Mouse (Mus musculus) hindbrain, postnatal 0 days (tissue): ENCODE measurements around the gene Duox2. TPM values are rescaled to one million over a fixed set of nuclear protein-coding genes. Genes with fewer than 3 reads are reported as not detected.

Source experiments
- ATAC-seq: fragments of 200-750 bp; cut with Nextera tagmentation; 2 replicates; pipeline ENCODE4 v1.8.0; 2017; ENCODE audit warnings: mild to moderate bottlenecking, moderate TSS enrichment, moderate library complexity
- DNase-seq: peaks from one replicate; pipeline ENCODE4 v3.0.0-alpha.2; 2015; ENCODE audit warnings: low spot score
- H3K27ac ChIP-seq: fragments of 300-500 bp; sonication (generic); 2 replicates; pipeline ENCODE4 v1.5.1; 2014; ENCODE audit warnings: mild to moderate bottlenecking
- H3K27me3 ChIP-seq: fragments of 300-500 bp; sonication (generic); 2 replicates; pipeline ENCODE4 v1.6.1; 2014; ENCODE audit warnings: low read length, mixed read lengths; ENCODE audit not compliant: insufficient read depth
- H3K36me3 ChIP-seq: fragments of 300-500 bp; sonication (generic); 2 replicates; pipeline ENCODE4 v1.6.1; 2014; ENCODE audit warnings: low read length, mixed read lengths; ENCODE audit not compliant: insufficient read depth
- H3K4me1 ChIP-seq: fragments of 300-500 bp; sonication (generic); 2 replicates; pipeline ENCODE4 v1.6.1; 2014; ENCODE audit warnings: antibody characterized with exemption, low read length, mixed read lengths; ENCODE audit not compliant: insufficient read depth
- H3K4me2 ChIP-seq: fragments of 300-500 bp; sonication (generic); 2 replicates; pipeline ENCODE4 v1.6.1; 2014; ENCODE audit warnings: low read depth, mild to moderate bottlenecking, low read length, moderate library complexity, mixed read lengths
- H3K4me3 ChIP-seq: fragments of 300-500 bp; sonication (generic); 2 replicates; pipeline ENCODE4 v1.5.1; 2014; ENCODE audit warnings: low read length
- H3K9ac ChIP-seq: fragments of 300-500 bp; sonication (generic); replicated peaks from 2 replicates; pipeline ENCODE4 v1.6.1; 2014; ENCODE audit warnings: mild to moderate bottlenecking, low read length, moderate library complexity, mixed read lengths
- H3K9me3 ChIP-seq: fragments of 300-500 bp; sonication (generic); 2 replicates; pipeline ENCODE4 v1.6.1; 2016; ENCODE audit warnings: low read length, mixed read lengths
- CTCF ChIP-seq: IDR thresholded peaks from 2 replicates; pipeline ENCODE4 v1.5.1; 2016; ENCODE audit warnings: antibody characterized with exemption, control low read depth, low read depth
- WGBS: fragments of 180-500 bp; shearing (Covaris S2); extraction: QIAGEN DNeasy Blood & Tissue Kit; methylation state at CpG from one replicate; pipeline ENCODE4 v1.1.7; 2014; 5-methylcytosine and 5-hydroxymethylcytosine counted together
- polyA plus RNA-seq: library from polyadenylated mRNA; unstranded; fragments of >200 nt; fragmentation: Nextera tagmentation; extraction: Ambion mirVana; gene quantifications from 2 replicates; pipeline ENCODE4 v1.2.1, GENCODE M21; 2015
- total RNA-seq: library from RNA; depleted of rRNA; stranded (reverse); fragments of >200 nt; gene quantifications from 2 replicates; pipeline ENCODE4 v1.2.3, GENCODE M21; 2014

Duox2 gene
- total and polyA plus RNA-seq, 2 experiments from 2014 or later: 0.05 to 0.16 TPM

DNA sequence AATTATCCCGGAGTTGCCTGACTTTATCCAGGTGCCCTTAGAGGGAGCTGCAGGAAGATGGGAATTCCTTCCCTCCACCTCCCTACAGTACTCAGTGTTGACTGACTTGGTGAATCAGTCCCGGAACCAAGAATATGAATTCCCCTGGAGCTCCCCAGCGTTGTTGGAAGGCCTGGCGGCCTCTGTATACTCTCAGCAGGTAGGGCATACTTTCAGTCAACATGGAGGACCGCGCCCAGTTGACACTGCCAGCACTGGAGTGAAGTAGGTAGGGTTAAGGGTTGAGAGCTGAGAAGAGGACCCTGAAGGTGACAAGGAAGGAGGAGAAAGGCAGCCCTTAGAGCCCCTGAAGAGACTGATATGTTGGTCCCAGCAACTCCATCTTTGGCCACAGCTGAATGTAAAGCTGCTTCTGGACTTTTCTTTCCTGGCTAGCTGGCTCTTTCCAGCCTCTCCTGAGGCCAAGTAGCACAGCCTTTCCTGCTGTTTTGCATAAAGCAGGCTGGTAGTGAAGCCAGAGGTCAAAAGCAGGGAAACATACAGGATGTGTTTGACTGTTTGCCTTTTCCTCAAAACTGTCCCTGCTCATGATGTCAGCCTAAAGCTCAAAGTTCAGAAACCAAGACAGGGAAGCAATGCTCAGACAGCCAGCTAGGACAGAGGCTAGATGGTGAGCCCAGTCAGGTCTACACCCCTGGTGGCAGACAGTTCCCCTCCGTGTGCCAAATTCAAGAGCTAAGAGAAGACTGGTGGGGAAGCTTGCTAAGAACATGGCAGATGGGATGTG, 31.6 kb downstream of the Duox2 start:
- no peak overlapping the region for H3K9ac ChIP-seq
- DNase-seq (no peak), ATAC-seq (no peak)
- H3K27me3 ChIP-seq: no peaks in the 10 kb centered on the region
- no peaks in the 10 kb centered on the region for H3K36me3 ChIP-seq
- no peak for TF ChIP-seq CTCF
- H3K4me3 ChIP-seq: no peak overlapping the region
- no peaks in the 10 kb centered on the region for H3K9me3 ChIP-seq
- 0 out of 2 replicates have a peak, but pooled peaks cover 4% of the 10 kb centered on the region for H3K4me1 ChIP-seq
- H3K27ac ChIP-seq: no peak overlapping the region
- 91% methylated on average over 7 of the region's 7 CpGs for WGBS
- no peak overlapping the region for H3K4me2 ChIP-seq

DNA sequence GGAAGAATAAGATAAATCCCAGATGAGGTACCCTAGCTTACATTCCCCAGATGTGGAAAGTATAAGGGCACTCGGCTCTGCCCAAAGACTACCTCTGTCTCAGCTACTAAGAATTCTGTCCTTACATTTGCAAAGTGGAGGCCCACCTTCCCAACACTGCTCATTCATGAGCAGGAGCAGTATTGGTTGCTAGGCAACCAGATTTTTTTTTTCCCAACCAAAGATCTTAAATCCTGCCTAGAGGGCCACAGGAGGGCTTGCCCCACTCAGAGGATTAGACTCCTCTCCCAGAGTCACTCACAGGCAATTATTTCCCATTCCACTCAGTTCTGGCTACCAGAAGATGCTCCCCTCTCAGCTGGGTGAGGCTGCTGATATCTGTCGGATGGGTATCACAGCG, 33.6 kb downstream of the Duox2 start:
- ATAC-seq: peak; percentile 71; the same call in 1 of the 2 replicates
- Histone ChIP-seq H3K9ac (no peak overlapping the region), H3K27ac (no peak overlapping the region), H3K9me3 (no peaks in the 10 kb centered on the region), H3K4me1 (0 out of 2 replicates have a peak, but pooled peaks cover 4% of the 10 kb centered on the region), H3K27me3 (no peaks in the 10 kb centered on the region), H3K4me3 (no peak overlapping the region), H3K4me2 (no peak overlapping the region), H3K36me3 (no peaks in the 10 kb centered on the region)
- no peak for TF ChIP-seq CTCF
- 41% methylated on average over 3 of the region's 3 CpGs for WGBS
- DNase-seq: peak; percentile 82

DNA sequence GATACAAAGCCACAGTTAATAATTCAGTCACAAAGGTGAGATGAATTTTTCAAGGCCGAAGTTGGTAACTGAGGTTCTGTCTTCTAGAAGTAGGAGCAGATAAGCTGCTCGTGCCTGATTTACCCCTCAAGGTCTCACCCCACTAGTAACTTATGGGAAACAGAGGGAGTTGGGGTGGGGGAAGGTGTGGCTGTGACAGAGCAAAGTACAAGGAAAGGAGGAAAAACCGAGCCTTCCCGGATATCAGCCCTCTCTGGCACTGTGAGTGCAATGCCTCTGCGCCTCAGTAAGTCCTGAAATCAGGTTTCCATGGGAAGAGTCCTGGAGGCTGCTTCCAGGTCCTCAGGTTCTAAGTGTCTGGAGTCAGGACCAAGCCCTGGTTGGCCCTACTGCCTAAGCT, 37.5 kb downstream of the Duox2 start:
- no peaks in the 10 kb centered on the region for H3K27me3 ChIP-seq
- no peak for ATAC-seq
- no peak overlapping the region for H3K9ac ChIP-seq
- 0 out of 2 replicates have a peak, but pooled peaks cover 4% of the 10 kb centered on the region for H3K4me1 ChIP-seq
- 91% methylated on average over 5 of the region's 5 CpGs for WGBS
- no peak for TF ChIP-seq CTCF
- DNase-seq: no peak
- no peak overlapping the region for H3K4me3 ChIP-seq
- no peak overlapping the region for H3K27ac ChIP-seq
- H3K9me3 ChIP-seq: no peaks in the 10 kb centered on the region
- no peaks in the 10 kb centered on the region for H3K36me3 ChIP-seq
- no peak overlapping the region for H3K4me2 ChIP-seq

DNA sequence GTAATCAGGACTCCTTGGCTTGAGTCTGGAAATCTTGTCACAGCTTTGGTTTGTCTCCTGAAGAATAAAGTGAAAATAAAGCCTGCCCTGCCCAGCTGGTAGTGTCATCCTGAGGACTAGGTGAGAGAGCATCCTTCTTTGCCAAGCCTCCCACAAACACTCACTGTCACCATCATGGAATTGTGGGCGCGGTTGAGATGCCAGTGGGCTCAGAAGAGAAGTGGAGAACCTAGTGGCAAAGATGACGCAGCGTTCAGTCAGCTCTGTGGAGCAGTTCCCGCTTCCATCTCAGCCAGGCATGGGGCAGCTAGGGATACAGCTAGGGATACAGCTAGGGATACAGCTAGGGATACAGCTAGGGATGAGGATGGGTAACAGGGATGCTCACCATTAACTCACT, 42.3 kb downstream of the Duox2 start:
- no peak for ATAC-seq
- WGBS: 96% methylated on average over 5 of the region's 5 CpGs
- Histone ChIP-seq H3K4me1 (no peaks in the 10 kb centered on the region), H3K9ac (no peak overlapping the region), H3K9me3 (no peaks in the 10 kb centered on the region), H3K4me2 (no peak overlapping the region), H3K36me3 (no peaks in the 10 kb centered on the region), H3K27ac (no peak overlapping the region), H3K27me3 (no peaks in the 10 kb centered on the region), H3K4me3 (no peak overlapping the region)
- no peak for TF ChIP-seq CTCF
- DNase-seq: no peak

DNA sequence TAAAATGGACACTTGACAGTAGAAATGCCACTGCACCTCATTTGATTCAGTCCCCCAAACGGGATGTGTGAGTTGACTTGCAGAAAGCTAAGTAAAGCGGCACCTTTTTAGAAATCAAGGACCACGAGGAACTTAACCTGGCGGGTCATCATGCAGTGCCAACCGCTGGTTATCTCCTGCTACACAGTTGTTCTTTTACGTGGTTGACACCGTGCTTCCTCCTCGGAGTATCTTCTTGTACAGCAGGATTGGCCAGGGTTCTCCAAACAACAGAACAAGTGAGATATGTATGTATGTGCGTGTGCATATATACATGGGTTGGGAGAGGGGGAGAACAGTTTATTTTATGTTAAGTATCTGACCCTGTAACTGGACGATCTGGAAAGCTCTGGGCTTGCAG, 50.5 kb downstream of the Duox2 start:
- ATAC-seq: no peak
- H3K9me3 ChIP-seq: no peaks in the 10 kb centered on the region
- H3K4me2 ChIP-seq: no peak overlapping the region
- H3K4me3 ChIP-seq: no peak overlapping the region
- no peaks in the 10 kb centered on the region for H3K4me1 ChIP-seq
- 90% methylated on average over 10 of the region's 10 CpGs for WGBS
- no peaks in the 10 kb centered on the region for H3K27me3 ChIP-seq
- no peaks in the 10 kb centered on the region for H3K36me3 ChIP-seq
- no peak overlapping the region for H3K9ac ChIP-seq
- DNase-seq: no peak
- no peak for TF ChIP-seq CTCF
- H3K27ac ChIP-seq: no peak overlapping the region

DNA sequence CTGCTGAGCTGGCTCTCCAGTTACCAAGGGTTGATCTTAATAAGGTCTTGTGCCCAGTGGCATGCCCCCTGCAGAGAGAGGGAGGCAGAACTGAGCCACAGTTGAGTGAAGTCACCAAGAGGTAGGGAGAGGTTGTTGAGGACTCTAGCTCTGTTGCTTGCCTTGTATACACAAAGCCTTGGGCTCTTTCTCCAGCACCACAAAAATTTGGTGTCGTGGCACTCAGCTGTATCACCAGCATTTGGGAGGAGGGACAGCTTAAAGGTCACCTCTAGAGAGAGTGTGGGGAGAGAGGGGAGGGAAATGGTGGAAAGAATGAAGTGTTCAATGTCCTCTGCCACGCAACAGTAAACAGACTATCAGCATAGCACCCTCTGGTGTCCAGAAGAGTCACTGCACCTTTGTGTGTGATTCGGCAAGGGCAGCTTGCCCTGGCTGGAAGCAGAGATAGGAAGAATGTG, 54.5 kb downstream of the Duox2 start:
- Histone ChIP-seq H3K4me2 (no peak overlapping the region), H3K9me3 (no peaks in the 10 kb centered on the region), H3K4me1 (no peaks in the 10 kb centered on the region), H3K27ac (no peak overlapping the region), H3K36me3 (no peaks in the 10 kb centered on the region), H3K4me3 (no peak overlapping the region), H3K9ac (no peak overlapping the region), H3K27me3 (no peaks in the 10 kb centered on the region)
- ATAC-seq (peak; percentile 89), DNase-seq (peak; percentile 85)
- peak; percentile 94 for TF ChIP-seq CTCF
- 2% methylated on average over 3 of the region's 3 CpGs for WGBS

DNA sequence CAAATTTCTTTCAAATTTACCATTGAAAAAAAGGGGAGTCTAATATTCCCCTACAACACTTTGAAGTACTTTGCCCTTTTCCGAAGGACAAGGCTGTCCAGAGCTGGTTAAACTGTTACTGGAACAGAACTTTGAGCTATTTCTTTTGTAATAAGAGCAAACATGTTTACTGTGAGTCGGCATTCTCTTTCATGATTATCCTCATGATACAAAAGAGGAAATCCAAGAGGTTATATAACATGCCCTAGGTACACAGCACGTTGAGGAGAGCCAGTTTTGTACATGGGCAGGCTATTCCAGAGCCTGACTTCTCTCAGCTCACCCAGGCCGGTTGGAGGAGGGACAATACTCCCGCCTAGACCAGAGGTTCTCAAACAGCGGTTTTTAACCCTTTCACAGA, 56.3 kb downstream of the Duox2 start:
- WGBS: 71% methylated on average over 6 of the region's 6 CpGs
- no peak overlapping the region for H3K4me2 ChIP-seq
- no peaks in the 10 kb centered on the region for H3K36me3 ChIP-seq
- ATAC-seq (no peak), DNase-seq (no peak)
- H3K27me3 ChIP-seq: no peaks in the 10 kb centered on the region
- H3K27ac ChIP-seq: no peak overlapping the region
- 0 out of 2 replicates have a peak, but pooled peaks cover 3% of the 10 kb centered on the region for H3K4me1 ChIP-seq
- TF ChIP-seq CTCF: no peak
- no peaks in the 10 kb centered on the region for H3K9me3 ChIP-seq
- H3K9ac ChIP-seq: no peak overlapping the region
- no peak overlapping the region for H3K4me3 ChIP-seq
